Mouse (Mus musculus): ENCODE results near the gene Tanc1. TPM values are rescaled to one million over a fixed set of nuclear protein-coding genes. Genes with fewer than 3 reads are reported as not detected.

Tanc1 gene
- polyA plus RNA-seq, 1 experiment from 2014 or later, result 27.3 TPM

GRCm38 (mm10) chr2:59814997-59815396 lies 203.2 kb downstream of the Tanc1 start:
- Histone ChIP-seq H3K27me3 (ENCODE audit: control insufficient read depth, insufficient read depth, low read length) (no peaks in the 10 kb centered on the region), H3K27ac (ENCODE audit: low read length) (no peak overlapping the region)

DNA sequence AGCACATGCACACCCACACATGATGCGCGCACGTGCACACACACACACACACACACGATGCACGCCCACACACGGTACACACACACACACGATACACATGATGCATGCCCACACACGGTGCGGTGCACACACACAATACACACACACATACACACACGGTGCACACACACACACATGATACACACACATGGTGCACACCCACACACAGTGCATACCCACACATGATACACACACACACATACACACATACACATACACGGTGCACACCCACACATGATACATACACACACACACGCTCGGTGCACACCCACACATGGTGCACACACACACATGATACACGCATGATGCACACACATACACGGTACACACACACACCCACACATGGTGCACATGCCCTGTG lies 206.8 kb downstream of the Tanc1 start:
- Histone ChIP-seq H3K9me3 (replicated peaks; ENCODE audit: control insufficient read depth, low read length) (no peaks in the 10 kb centered on the region), H3K27ac (ENCODE audit: low read length) (no peak overlapping the region), H3K27me3 (ENCODE audit: control insufficient read depth, insufficient read depth, low read length) (no peaks in the 10 kb centered on the region), H3K36me3 (ENCODE audit: control insufficient read depth, insufficient read depth) (peaks cover 23% of the 10 kb centered on the region), H3K4me1 (ENCODE audit: control insufficient read depth, insufficient read depth, low read length) (peaks cover 5% of the 10 kb centered on the region), H3K4me2 (ENCODE audit: low read depth, low read length) (no peak overlapping the region), H3K9ac (ENCODE audit: low read length) (no peak overlapping the region), H3K4me3 (ENCODE audit: low read length) (no peak overlapping the region)
- ATAC-seq (replicated peaks; ENCODE audit: extremely low read depth, insufficient read depth, low FRiP score), result no peak
- 98% methylated on average over 15 of the region's 15 CpGs for WGBS

More at GRCm38 (mm10) chr2:59814997-59815396, 203.2 kb downstream of the Tanc1 start:
- H3K4me3 ChIP-seq (ENCODE audit: low read length), result no peak overlapping the region
- H3K4me2 ChIP-seq (ENCODE audit: low read depth, low read length), result no peak overlapping the region
- ATAC-seq (replicated peaks; ENCODE audit: extremely low read depth, insufficient read depth, low FRiP score), result no peak
- H3K4me1 ChIP-seq (ENCODE audit: control insufficient read depth, insufficient read depth, low read length), result peaks cover 8% of the 10 kb centered on the region; the same call in 1 of the 2 replicates
- 72% methylated on average over 8 of the region's 8 CpGs for WGBS
- H3K9me3 ChIP-seq (replicated peaks; ENCODE audit: control insufficient read depth, low read length), result no peaks in the 10 kb centered on the region
- H3K36me3 ChIP-seq (ENCODE audit: control insufficient read depth, insufficient read depth), result peaks cover 14% of the 10 kb centered on the region
- no peak overlapping the region for H3K9ac ChIP-seq (ENCODE audit: low read length)

DNA sequence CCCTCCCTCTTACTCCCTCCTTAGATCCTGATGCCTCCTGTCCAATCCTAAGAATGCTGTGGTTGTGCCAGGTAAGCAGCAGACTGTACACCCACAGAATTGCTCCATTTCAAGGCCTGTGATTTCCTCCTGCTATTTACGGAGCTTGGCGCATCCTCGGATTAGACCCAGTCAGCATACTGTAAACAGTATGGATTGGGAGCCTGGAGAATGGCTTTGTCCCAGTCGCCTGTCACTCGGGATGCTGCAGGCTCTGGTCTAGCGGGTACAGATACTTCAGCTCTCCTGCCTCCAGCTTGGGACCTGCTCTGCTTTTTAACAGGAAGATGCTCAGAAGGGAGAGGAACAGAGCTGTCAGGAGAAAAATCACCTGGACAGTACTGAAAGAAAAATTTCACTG lies 207.6 kb downstream of the Tanc1 start:
- 80% methylated on average over 6 of the region's 6 CpGs for WGBS
- no peak overlapping the region for H3K4me3 ChIP-seq (ENCODE audit: low read length)
- no peaks in the 10 kb centered on the region for H3K27me3 ChIP-seq (ENCODE audit: control insufficient read depth, insufficient read depth, low read length)
- H3K27ac ChIP-seq (ENCODE audit: low read length), result no peak overlapping the region
- no peak overlapping the region for H3K9ac ChIP-seq (ENCODE audit: low read length)
- H3K9me3 ChIP-seq (replicated peaks; ENCODE audit: control insufficient read depth, low read length), result no peaks in the 10 kb centered on the region
- H3K4me1 ChIP-seq (ENCODE audit: control insufficient read depth, insufficient read depth, low read length), result peaks cover 12% of the 10 kb centered on the region
- peaks cover 20% of the 10 kb centered on the region for H3K36me3 ChIP-seq (ENCODE audit: control insufficient read depth, insufficient read depth)
- ATAC-seq (replicated peaks; ENCODE audit: extremely low read depth, insufficient read depth, low FRiP score), result no peak
- H3K4me2 ChIP-seq (ENCODE audit: low read depth, low read length), result no peak overlapping the region

DNA sequence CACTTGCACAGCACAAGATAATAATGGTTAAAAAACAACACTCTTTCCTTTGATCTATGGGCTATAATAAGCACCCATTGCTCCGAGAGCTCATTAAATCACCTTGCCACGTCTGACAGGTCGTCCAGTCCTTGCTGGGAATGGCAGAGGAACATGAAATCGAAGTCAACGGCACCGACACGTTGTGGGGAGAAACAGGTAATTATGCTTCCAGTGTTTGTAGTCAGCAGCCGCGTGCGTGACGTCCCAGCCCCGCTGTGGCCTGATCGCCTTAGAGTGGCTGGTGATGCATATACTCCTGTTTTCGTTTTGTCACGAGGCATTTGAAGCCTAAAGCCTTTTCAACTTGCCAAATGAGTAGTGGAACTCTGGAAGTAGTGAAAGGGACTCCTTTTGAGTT lies 208.2 kb downstream of the Tanc1 start:
- Histone ChIP-seq H3K9ac (ENCODE audit: low read length) (no peak overlapping the region), H3K4me2 (ENCODE audit: low read depth, low read length) (no peak overlapping the region), H3K27ac (ENCODE audit: low read length) (no peak overlapping the region), H3K27me3 (ENCODE audit: control insufficient read depth, insufficient read depth, low read length) (no peaks in the 10 kb centered on the region), H3K9me3 (replicated peaks; ENCODE audit: control insufficient read depth, low read length) (no peaks in the 10 kb centered on the region), H3K36me3 (ENCODE audit: control insufficient read depth, insufficient read depth) (peaks cover 20% of the 10 kb centered on the region), H3K4me1 (ENCODE audit: control insufficient read depth, insufficient read depth, low read length) (peaks cover 19% of the 10 kb centered on the region), H3K4me3 (ENCODE audit: low read length) (no peak overlapping the region)
- WGBS, result 85% methylated on average over 15 of the region's 15 CpGs
- ATAC-seq (replicated peaks; ENCODE audit: extremely low read depth, insufficient read depth, low FRiP score), result no peak

DNA sequence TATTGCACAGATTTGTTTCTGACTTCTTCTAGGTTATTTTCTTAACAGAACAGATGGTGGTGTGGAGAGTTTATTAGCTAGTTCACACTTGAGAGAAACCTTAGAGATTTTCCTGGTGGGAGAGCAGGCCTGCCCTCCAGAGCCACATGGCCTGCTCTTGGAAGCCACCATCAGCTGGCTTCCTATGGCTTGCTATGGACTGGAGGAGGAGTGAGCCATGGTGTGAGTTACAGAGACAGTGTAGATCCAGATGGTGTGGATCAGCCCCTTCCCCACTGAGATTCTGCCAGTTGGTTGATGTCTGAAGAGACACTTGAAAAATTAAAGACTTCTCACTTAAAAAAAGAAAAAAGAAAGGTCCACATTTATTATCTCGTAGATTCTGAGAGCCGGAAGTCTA lies 209.2 kb downstream of the Tanc1 start:
- Histone ChIP-seq H3K4me2 (ENCODE audit: low read depth, low read length) (no peak overlapping the region), H3K9ac (ENCODE audit: low read length) (no peak overlapping the region), H3K9me3 (replicated peaks; ENCODE audit: control insufficient read depth, low read length) (no peaks in the 10 kb centered on the region), H3K36me3 (ENCODE audit: control insufficient read depth, insufficient read depth) (peaks cover 16% of the 10 kb centered on the region), H3K27me3 (ENCODE audit: control insufficient read depth, insufficient read depth, low read length) (no peaks in the 10 kb centered on the region), H3K4me1 (ENCODE audit: control insufficient read depth, insufficient read depth, low read length) (peaks cover 25% of the 10 kb centered on the region), H3K27ac (ENCODE audit: low read length) (no peak overlapping the region), H3K4me3 (ENCODE audit: low read length) (no peak overlapping the region)
- 80% methylated on average over 2 of the region's 2 CpGs for WGBS
- no peak for ATAC-seq (replicated peaks; ENCODE audit: extremely low read depth, insufficient read depth, low FRiP score)

GRCm38 (mm10) chr2:59824289-59824688 lies 212.4 kb downstream of the Tanc1 start:
- Histone ChIP-seq H3K4me1 (ENCODE audit: control insufficient read depth, insufficient read depth, low read length) (peaks cover 54% of the 10 kb centered on the region), H3K36me3 (ENCODE audit: control insufficient read depth, insufficient read depth) (peaks cover 13% of the 10 kb centered on the region), H3K9me3 (replicated peaks; ENCODE audit: control insufficient read depth, low read length) (no peaks in the 10 kb centered on the region), H3K4me2 (ENCODE audit: low read depth, low read length) (peak overlapping the region; percentile 27), H3K4me3 (ENCODE audit: low read length) (no peak overlapping the region), H3K27me3 (ENCODE audit: control insufficient read depth, insufficient read depth, low read length) (no peaks in the 10 kb centered on the region), H3K9ac (ENCODE audit: low read length) (peak overlapping the region; percentile 39), H3K27ac (ENCODE audit: low read length) (peak overlapping the region; percentile 75)
- ATAC-seq (replicated peaks; ENCODE audit: extremely low read depth, insufficient read depth, low FRiP score), result peak; percentile 45; the same call in 1 of the 2 replicates
- 25% methylated on average over 8 of the region's 8 CpGs for WGBS

DNA sequence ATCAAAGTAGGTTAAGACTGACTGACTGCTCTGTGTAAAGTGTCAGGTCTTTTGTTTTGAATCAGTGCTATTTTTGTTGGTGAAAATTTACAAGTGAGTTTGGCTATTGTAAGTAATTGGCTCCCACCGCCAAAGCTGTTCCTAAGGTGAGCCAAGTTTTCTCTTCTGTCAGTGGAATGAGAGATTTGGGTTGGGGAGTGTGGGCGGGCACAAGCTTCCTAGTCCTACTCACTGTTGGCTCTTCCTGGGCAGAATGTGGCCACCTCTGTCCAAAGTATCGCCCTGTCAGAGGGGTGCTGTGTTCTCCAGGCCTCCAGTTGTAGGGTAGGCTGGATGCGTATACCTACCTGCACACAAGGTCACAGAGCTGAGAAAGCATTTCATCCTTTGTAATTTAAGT lies 213.5 kb downstream of the Tanc1 start:
- H3K4me1 ChIP-seq (ENCODE audit: control insufficient read depth, insufficient read depth, low read length), result peaks cover 63% of the 10 kb centered on the region
- H3K9ac ChIP-seq (ENCODE audit: low read length), result no peak overlapping the region
- no peaks in the 10 kb centered on the region for H3K9me3 ChIP-seq (replicated peaks; ENCODE audit: control insufficient read depth, low read length)
- H3K4me2 ChIP-seq (ENCODE audit: low read depth, low read length), result no peak overlapping the region
- H3K4me3 ChIP-seq (ENCODE audit: low read length), result no peak overlapping the region
- peak overlapping the region; percentile 75; the same call in 1 of the 2 replicates for H3K27ac ChIP-seq (ENCODE audit: low read length)
- 75% methylated on average over 4 of the region's 4 CpGs for WGBS
- no peaks in the 10 kb centered on the region for H3K27me3 ChIP-seq (ENCODE audit: control insufficient read depth, insufficient read depth, low read length)
- ATAC-seq (replicated peaks; ENCODE audit: extremely low read depth, insufficient read depth, low FRiP score), result no peak
- peaks cover 5% of the 10 kb centered on the region; the same call in 1 of the 2 replicates for H3K36me3 ChIP-seq (ENCODE audit: control insufficient read depth, insufficient read depth)

DNA sequence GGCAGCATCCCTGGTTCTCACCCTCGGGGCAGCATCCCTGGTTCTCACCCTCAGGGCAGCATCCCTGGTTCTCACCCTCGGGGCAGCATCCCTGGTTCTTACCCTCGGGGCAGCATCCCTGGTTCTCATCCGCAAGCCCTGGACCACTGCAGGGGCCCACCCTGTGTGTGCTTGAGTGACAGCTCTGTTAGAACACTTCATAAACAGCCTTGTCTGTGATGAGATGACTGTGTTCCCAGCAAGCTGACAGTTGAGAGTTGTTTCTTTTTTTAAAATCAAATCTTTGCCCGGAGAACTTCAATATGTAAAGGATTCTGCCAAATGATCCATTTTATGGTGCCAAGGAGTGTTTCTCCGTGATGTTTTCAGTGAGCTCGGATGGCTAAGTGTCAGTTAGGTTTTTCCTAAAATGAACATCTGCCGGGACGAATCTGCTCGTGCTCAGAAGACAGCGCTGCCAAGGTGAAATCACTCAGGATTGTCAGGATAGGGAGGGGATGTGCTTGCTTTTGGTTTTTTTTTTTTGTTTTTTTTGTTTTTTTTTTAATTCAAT lies 216.3 kb downstream of the Tanc1 start:
- Histone ChIP-seq H3K4me1 (ENCODE audit: control insufficient read depth, insufficient read depth, low read length) (peaks cover 82% of the 10 kb centered on the region), H3K27ac (ENCODE audit: low read length) (peak overlapping the region; percentile 95), H3K36me3 (ENCODE audit: control insufficient read depth, insufficient read depth) (peaks cover under 1% of the 10 kb centered on the region; the same call in 1 of the 2 replicates), H3K4me3 (ENCODE audit: low read length) (no peak overlapping the region), H3K9me3 (replicated peaks; ENCODE audit: control insufficient read depth, low read length) (no peaks in the 10 kb centered on the region), H3K27me3 (ENCODE audit: control insufficient read depth, insufficient read depth, low read length) (no peaks in the 10 kb centered on the region), H3K4me2 (ENCODE audit: low read depth, low read length) (peak overlapping the region; percentile 43; the same call in 1 of the 2 replicates), H3K9ac (ENCODE audit: low read length) (no peak overlapping the region)
- WGBS, result 52% methylated on average over 11 of the region's 11 CpGs
- no peak for ATAC-seq (replicated peaks; ENCODE audit: extremely low read depth, insufficient read depth, low FRiP score)

DNA sequence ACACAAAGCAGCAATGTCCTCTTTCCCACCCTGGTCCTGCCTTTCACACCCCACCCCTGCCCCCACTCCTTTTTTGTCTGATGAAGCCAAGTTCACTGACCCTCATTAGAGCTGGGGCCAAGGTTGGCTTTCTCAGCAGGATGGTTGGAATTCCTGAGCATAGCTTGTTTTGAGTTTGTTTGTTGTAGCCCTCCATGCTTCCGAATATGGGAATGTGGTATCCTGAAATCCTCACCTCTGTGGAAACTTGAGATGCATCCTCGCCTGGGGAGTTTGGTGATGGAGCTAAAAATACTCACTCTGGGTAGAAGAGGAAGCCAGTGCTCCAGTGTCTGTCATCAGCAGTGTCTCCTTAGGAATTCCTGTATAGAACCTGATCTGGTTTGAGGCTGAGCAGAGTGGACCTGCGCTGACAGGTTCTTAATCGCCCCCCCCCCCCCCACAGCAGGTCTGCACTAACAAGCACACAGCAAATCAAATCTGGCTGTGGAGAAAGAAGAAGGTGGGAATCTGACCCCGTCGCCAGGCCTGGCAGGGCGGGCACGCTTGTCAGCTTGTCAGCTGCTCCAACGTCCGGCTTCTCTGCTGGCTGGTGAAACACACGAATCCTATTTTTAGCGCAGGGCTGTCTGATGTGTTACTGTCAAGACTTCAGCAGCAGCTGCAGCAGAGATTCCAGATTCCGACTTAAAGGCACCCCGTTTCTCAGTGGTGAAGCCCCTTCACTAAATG lies 217.1 kb downstream of the Tanc1 start:
- H3K9me3 ChIP-seq (replicated peaks; ENCODE audit: control insufficient read depth, low read length), result no peaks in the 10 kb centered on the region
- 7% methylated on average over 14 of the region's 14 CpGs for whole genome bisulfite sequencing
- peak overlapping the region; percentile 56 for H3K9ac ChIP-seq (ENCODE audit: low read length)
- ATAC-seq (replicated peaks; ENCODE audit: extremely low read depth, insufficient read depth, low FRiP score), result peak; percentile 80
- peak overlapping the region; percentile 95 for H3K27ac ChIP-seq (ENCODE audit: low read length)
- peaks cover 82% of the 10 kb centered on the region for H3K4me1 ChIP-seq (ENCODE audit: control insufficient read depth, insufficient read depth, low read length)
- H3K4me2 ChIP-seq (ENCODE audit: low read depth, low read length), result peak overlapping the region; percentile 43
- no peaks in the 10 kb centered on the region for H3K27me3 ChIP-seq (ENCODE audit: control insufficient read depth, insufficient read depth, low read length)
- H3K4me3 ChIP-seq (ENCODE audit: low read length), result peak overlapping the region; percentile 8; the same call in 1 of the 2 replicates
- peaks cover 4% of the 10 kb centered on the region for H3K36me3 ChIP-seq (ENCODE audit: control insufficient read depth, insufficient read depth)

Data from heart, embryonic 16.5 days (tissue).